Mouse (Mus musculus): ENCODE data around the gene Gstm5. TPM values are rescaled to one million over a fixed set of nuclear protein-coding genes. Genes with fewer than 3 reads are reported as not detected.
"Not testable (repeated sequence)": the region's sequence is repeated elsewhere in the genome, so short reads cannot be mapped to it uniquely, and the experiment has no call there.

The Gstm5 gene
- polyA plus RNA-seq, 1 experiment from 2014 or later: 250 TPM

GRCm38 (mm10) chr3:107877005-107877404 is 18.6 kb upstream of the Gstm5 start, which contains the start of gene Eps8l3:
Gene Eps8l3 (plus strand): TSS chr3:107877229.
- H3K27ac ChIP-seq: no peak within 1 kb of the TSS
- H3K9me3 ChIP-seq: no peaks in the 10 kb centered on the region
- H3K9ac ChIP-seq: no peak within 1 kb of the TSS
- H3K27me3 ChIP-seq: no peaks in the 10 kb centered on the region
- no peak for ATAC-seq (ENCODE audit: insufficient number of reproducible peaks, insufficient read depth, low FRiP score, low TSS enrichment, low read depth)
- WGBS: 86% methylated on average over 5 of the region's 5 CpGs
- H3K4me2 ChIP-seq: no peak within 1 kb of the TSS
- 0 out of 2 replicates have a peak, but pooled peaks cover 3% of the 10 kb centered on the region for H3K4me1 ChIP-seq
- H3K36me3 ChIP-seq: no peaks in the 10 kb centered on the region
- no peak within 1 kb of the TSS for H3K4me3 ChIP-seq

- WGBS: 81% methylated on average over 12 of the region's 12 CpGs
- no peak for ATAC-seq (ENCODE audit: insufficient number of reproducible peaks, insufficient read depth, low FRiP score, low TSS enrichment, low read depth)
- H3K9me3 ChIP-seq: no peaks in the 10 kb centered on the region
These were observed 17.6 kb upstream of the Gstm5 start for GRCm38 (mm10) chr3:107877747-107878736.

GRCm38 (mm10) chr3:107887674-107888495 is 7.7 kb upstream of the Gstm5 start:
- no peaks in the 10 kb centered on the region for H3K9me3 ChIP-seq
- WGBS: 81% methylated on average over 9 of the region's 9 CpGs
- H3K27ac ChIP-seq: 0 out of 2 replicates have a peak overlapping the region, but pooled peaks have one; percentile 3
- ATAC-seq (ENCODE audit: insufficient number of reproducible peaks, insufficient read depth, low FRiP score, low TSS enrichment, low read depth): 0 out of 2 replicates have a peak, but pooled peaks have one; percentile 26
- no peak overlapping the region for H3K9ac ChIP-seq
- peaks cover 8% of the 10 kb centered on the region; the same call in 1 of the 2 replicates for H3K36me3 ChIP-seq
- H3K4me3 ChIP-seq: no peak overlapping the region
- no peaks in the 10 kb centered on the region for H3K27me3 ChIP-seq
- no peak overlapping the region for H3K4me2 ChIP-seq
- H3K4me1 ChIP-seq: no peaks in the 10 kb centered on the region

More at GRCm38 (mm10) chr3:107877747-107878736, 17.6 kb upstream of the Gstm5 start:
- Histone ChIP-seq H3K36me3 (no peaks in the 10 kb centered on the region), H3K27ac (no peak overlapping the region), H3K4me3 (no peak overlapping the region), H3K9ac (no peak overlapping the region), H3K4me1 (0 out of 2 replicates have a peak, but pooled peaks cover 3% of the 10 kb centered on the region), H3K27me3 (no peaks in the 10 kb centered on the region), H3K4me2 (no peak overlapping the region)

- peaks cover 13% of the 10 kb centered on the region; the same call in 1 of the 2 replicates for H3K36me3 ChIP-seq
- 70% methylated on average over 2 of the region's 2 CpGs for whole genome bisulfite sequencing
- H3K4me1 ChIP-seq; H3K9ac ChIP-seq; H3K4me2 ChIP-seq; H3K27ac ChIP-seq; H3K4me3 ChIP-seq; H3K9me3 ChIP-seq; H3K27me3 ChIP-seq; ATAC-seq (ENCODE audit: insufficient number of reproducible peaks, insufficient read depth, low FRiP score, low TSS enrichment, low read depth): not testable (repeated sequence)
These were observed 6.4 kb upstream of the Gstm5 start for GRCm38 (mm10) chr3:107889236-107889635.

- 14% methylated on average over 6 of the region's 6 CpGs for WGBS
- ATAC-seq (ENCODE audit: insufficient number of reproducible peaks, insufficient read depth, low FRiP score, low TSS enrichment, low read depth): no peak
- no peaks in the 10 kb centered on the region for H3K9me3 ChIP-seq
- peak overlapping the region; percentile 75 for H3K4me3 ChIP-seq
- peak overlapping the region; percentile 90 for H3K9ac ChIP-seq
- peaks cover 9% of the 10 kb centered on the region for H3K4me1 ChIP-seq
- H3K4me2 ChIP-seq: peak overlapping the region; percentile 79
- H3K27ac ChIP-seq: 0 out of 2 replicates have a peak overlapping the region, but pooled peaks have one; percentile 81
- H3K36me3 ChIP-seq: peaks cover 40% of the 10 kb centered on the region
- no peaks in the 10 kb centered on the region for H3K27me3 ChIP-seq
These were observed 364 bp upstream of the Gstm5 start for GRCm38 (mm10) chr3:107895194-107895719.

- H3K9me3 ChIP-seq: no peaks in the 10 kb centered on the region
- H3K27me3 ChIP-seq: no peaks in the 10 kb centered on the region
- 90% methylated on average over 13 of the region's 13 CpGs for WGBS
- no peak for ATAC-seq (ENCODE audit: insufficient number of reproducible peaks, insufficient read depth, low FRiP score, low TSS enrichment, low read depth)
- no peak overlapping the region for H3K27ac ChIP-seq
- H3K9ac ChIP-seq: no peak overlapping the region
- peaks cover 18% of the 10 kb centered on the region for H3K4me1 ChIP-seq
- no peak overlapping the region for H3K4me3 ChIP-seq
- peaks cover 27% of the 10 kb centered on the region for H3K36me3 ChIP-seq
- no peak overlapping the region for H3K4me2 ChIP-seq
These were observed 3.1 kb downstream of the Gstm5 start for GRCm38 (mm10) chr3:107898691-107899090.

- WGBS: 64% methylated on average over 11 of the region's 11 CpGs
- H3K27ac ChIP-seq: no peak overlapping the region
- no peak for ATAC-seq (ENCODE audit: insufficient number of reproducible peaks, insufficient read depth, low FRiP score, low TSS enrichment, low read depth)
These were observed 5.5 kb downstream of the Gstm5 start for GRCm38 (mm10) chr3:107900955-107901673.

GRCm38 (mm10) chr3:107905942-107906341 is 10.3 kb downstream of the Gstm5 start:
- no peak for ATAC-seq (ENCODE audit: insufficient number of reproducible peaks, insufficient read depth, low FRiP score, low TSS enrichment, low read depth)
- 63% methylated on average over 6 of the region's 6 CpGs for WGBS

More at GRCm38 (mm10) chr3:107900955-107901673, 5.5 kb downstream of the Gstm5 start:
- Histone ChIP-seq H3K9me3 (no peaks in the 10 kb centered on the region), H3K36me3 (peaks cover 27% of the 10 kb centered on the region), H3K4me2 (no peak overlapping the region), H3K27me3 (no peaks in the 10 kb centered on the region), H3K4me3 (no peak overlapping the region), H3K4me1 (peaks cover 18% of the 10 kb centered on the region), H3K9ac (no peak overlapping the region)

GRCm38 (mm10) chr3:107916674-107917073 is 21.1 kb downstream of the Gstm5 start:
- 84% methylated on average over 15 of the region's 15 CpGs for WGBS

More at GRCm38 (mm10) chr3:107905942-107906341, 10.3 kb downstream of the Gstm5 start:
- no peak overlapping the region for H3K4me2 ChIP-seq
- H3K9ac ChIP-seq: no peak overlapping the region
- no peaks in the 10 kb centered on the region for H3K36me3 ChIP-seq
- H3K4me1 ChIP-seq: 0 out of 2 replicates have a peak, but pooled peaks cover 16% of the 10 kb centered on the region
- no peak overlapping the region for H3K4me3 ChIP-seq
- no peaks in the 10 kb centered on the region for H3K9me3 ChIP-seq
- H3K27me3 ChIP-seq: no peaks in the 10 kb centered on the region
- no peak overlapping the region for H3K27ac ChIP-seq

GRCm38 (mm10) chr3:107917097-107917496 is 21.5 kb downstream of the Gstm5 start:
- no peaks in the 10 kb centered on the region for H3K9me3 ChIP-seq
- H3K4me2 ChIP-seq: no peak overlapping the region
- 0 out of 2 replicates have a peak, but pooled peaks cover 5% of the 10 kb centered on the region for H3K4me1 ChIP-seq
- H3K36me3 ChIP-seq: no peaks in the 10 kb centered on the region
- H3K4me3 ChIP-seq: no peak overlapping the region
- 83% methylated on average over 3 of the region's 3 CpGs for WGBS
- H3K27ac ChIP-seq: no peak overlapping the region
- H3K27me3 ChIP-seq: no peaks in the 10 kb centered on the region
- no peak for ATAC-seq (ENCODE audit: insufficient number of reproducible peaks, insufficient read depth, low FRiP score, low TSS enrichment, low read depth)
- no peak overlapping the region for H3K9ac ChIP-seq

More at GRCm38 (mm10) chr3:107916674-107917073, 21.1 kb downstream of the Gstm5 start:
- H3K9me3 ChIP-seq: no peaks in the 10 kb centered on the region
- no peak overlapping the region for H3K4me2 ChIP-seq
- ATAC-seq (ENCODE audit: insufficient number of reproducible peaks, insufficient read depth, low FRiP score, low TSS enrichment, low read depth): no peak
- H3K27me3 ChIP-seq: no peaks in the 10 kb centered on the region
- no peak overlapping the region for H3K9ac ChIP-seq
- H3K4me1 ChIP-seq: 0 out of 2 replicates have a peak, but pooled peaks cover 5% of the 10 kb centered on the region
- no peak overlapping the region for H3K27ac ChIP-seq
- no peak overlapping the region for H3K4me3 ChIP-seq
- no peaks in the 10 kb centered on the region for H3K36me3 ChIP-seq

Measured in embryonic facial prominence, embryonic 13.5 days (tissue).